Mouse (Mus musculus): ENCODE data around the gene Glyctk.
A peak's percentile ranks its signal among the peaks of the same experiment; 100 is the strongest.
"Not testable (repeated sequence)": the region's sequence is repeated elsewhere in the genome, so short reads cannot be mapped to it uniquely, and the experiment has no call there.

Glyctk gene

GRCm38 (mm10) chr9:106175552-106176200, 17.7 kb upstream of the Glyctk start:
- no peak for DNase-seq

DNA sequence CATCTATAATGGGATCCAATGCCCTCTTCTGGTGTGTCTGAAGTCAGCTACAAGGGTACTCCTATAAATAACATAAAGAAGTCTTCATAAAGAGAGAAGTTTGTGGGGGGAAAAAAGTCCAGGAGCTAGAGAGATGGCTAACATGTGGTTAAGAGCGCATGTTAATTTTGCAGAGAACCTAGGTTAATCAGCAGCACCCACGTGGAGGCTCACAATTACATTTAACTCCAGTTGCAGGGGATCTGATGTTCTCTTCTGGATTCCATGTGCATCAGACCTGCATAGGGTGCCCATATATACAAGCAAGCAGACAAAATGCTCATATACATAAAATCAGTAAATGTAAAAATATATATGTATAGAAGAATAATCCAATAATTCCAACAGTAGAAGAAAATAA, 15.4 kb upstream of the Glyctk start:
- no peak for DNase-seq

DNA sequence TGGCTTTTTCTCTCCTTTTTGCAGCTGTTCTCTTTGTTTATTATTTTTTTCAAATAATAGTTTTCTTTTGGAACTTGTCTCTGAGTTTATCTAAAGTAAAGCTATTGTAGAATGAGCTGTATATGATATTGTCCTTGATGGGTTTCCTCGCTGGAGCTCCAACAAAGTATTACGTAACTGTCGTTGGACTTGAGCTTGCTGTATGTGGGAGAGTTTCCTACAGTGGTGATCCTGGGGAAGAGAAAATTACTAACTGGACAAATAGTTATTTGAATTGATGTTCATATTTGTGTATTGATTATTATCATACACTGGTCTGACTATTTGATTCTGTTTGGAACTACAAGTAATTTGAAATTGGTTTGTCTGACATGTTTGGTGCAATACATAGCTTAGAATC, 14.6 kb upstream of the Glyctk start:
- no peak for DNase-seq

DNA sequence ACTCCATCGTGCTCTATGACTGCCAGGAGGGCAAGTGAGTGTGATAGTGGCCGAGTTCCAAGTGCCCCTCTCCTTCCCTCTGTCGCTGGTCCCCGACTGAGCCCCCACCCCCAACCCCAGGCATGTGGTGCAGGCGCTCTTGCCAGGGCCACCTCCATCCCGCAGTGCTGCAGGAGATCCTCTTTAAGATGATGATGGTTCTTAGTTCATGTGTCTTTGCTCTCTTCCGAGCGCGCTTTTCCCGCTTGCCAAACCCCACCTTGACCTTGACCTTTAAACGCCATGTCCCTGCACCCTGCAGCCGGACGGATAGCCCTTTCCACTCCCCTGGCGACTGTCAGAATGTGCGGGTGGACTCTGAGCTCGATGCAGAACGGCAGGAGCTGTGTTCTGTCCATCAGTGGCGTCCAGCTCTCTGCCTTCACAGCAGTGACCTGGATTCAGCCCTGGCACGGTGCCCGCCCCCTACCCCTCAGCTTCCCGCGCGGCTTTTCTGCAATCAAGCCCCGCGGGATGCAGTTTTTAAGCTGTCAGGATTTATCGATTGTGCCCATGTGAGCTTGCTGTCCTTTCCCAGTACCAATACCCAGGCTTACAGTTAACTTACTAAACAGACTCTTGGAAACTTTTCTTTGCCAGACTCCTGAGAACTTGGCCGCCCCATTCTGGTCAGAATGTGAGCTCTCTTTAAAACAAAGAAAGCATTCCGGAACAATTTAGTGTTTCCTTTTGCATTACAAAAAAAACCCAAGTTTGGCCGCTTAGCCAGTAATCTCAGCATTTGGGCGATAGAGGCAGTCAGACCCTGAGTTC, 13.6 kb upstream of the Glyctk start:
- peak; percentile 82 to 83 for DNase-seq

GRCm38 (mm10) chr9:106170556-106171345, 12.8 kb upstream of the Glyctk start, which contains the start of gene Wdr82:
TSS of gene Wdr82 (plus strand) at chr9:106170928.
- peak; percentile 86 to 89 for DNase-seq

DNA sequence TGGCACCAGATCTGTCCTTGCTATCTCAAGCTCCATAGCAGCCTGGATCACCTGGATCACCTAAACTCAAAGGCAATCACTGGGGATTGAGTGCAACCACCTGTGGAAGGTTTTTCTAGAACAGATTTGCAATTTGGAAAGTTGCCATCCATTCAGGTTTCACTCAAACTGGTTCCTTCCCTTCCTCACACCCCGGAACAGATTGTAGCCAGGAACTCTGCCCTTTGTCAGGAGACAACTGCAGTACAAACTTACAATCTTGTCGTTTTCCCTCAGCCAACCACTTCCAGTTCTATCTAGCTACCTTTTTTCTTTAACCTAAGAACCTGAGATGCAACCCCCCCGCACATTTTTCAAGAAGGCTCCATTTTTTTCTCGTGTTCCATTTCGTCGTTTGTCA, 12.0 kb upstream of the Glyctk start:
- peak in 1 of 2 experiments; percentile 47 for DNase-seq

DNA sequence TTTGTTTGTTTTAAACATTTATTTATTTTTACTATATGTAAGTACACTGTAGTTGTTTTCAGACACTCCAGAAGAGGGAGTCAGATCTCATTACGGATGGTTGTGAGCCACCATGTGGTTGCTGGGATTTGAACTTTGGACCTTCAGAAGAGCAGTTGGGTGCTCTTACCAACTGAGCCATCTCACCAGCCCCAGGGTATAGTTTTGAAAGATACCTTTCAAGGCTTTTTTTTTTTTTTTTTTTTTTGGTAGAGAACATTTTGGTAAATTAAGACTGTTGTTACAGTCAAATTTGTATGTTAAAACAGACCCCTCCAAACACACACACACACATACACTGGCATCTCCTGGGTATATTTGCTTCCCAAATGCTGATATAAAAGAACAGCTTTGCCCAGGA, 11.1 kb upstream of the Glyctk start:
- not testable (repeated sequence) for DNase-seq

DNA sequence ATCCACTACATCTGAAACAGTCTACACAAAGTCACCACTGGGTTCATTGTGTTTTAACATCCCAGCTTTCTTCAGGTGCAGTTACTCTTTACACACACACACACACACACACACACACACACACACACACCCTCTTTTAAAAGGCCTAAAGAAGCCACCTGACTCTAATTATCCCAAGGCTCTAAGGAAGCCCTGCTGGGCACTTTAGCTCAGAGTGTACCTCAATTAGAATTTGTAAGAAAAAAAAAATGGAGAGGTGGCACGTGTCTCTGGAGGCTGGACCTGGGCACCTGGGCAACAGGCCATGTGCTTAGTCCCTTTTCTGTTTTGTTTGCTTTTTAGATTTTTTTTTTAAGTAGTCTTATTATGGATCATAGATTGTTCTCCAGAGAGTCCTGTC, 9.8 kb upstream of the Glyctk start:
- no peak for DNase-seq

GRCm38 (mm10) chr9:106167241-106167640, 9.3 kb upstream of the Glyctk start:
- DNase-seq, result no peak

- DNase-seq, result no peak
Observed at GRCm38 (mm10) chr9:106166709-106167108, 8.8 kb upstream of the Glyctk start.

DNA sequence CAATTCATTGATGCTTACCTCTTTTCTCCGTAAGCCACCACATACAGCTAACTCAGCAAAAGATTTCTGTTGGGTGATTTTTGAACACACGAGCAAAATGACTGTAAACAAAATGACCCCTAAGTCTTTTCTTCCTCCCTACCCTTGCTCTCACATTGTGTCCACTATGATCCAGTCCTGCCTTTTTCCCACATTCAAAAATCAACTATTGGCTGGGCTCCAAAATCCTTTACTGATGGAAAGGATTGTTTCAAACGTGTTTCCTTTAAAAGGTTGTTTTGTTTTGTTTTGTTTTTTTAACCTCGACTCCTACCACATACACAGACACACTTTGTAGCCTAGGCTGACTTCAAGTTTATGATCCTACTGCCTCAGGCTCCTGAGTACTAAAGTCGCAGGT, 2.5 kb upstream of the Glyctk start:
- no peak for DNase-seq

DNA sequence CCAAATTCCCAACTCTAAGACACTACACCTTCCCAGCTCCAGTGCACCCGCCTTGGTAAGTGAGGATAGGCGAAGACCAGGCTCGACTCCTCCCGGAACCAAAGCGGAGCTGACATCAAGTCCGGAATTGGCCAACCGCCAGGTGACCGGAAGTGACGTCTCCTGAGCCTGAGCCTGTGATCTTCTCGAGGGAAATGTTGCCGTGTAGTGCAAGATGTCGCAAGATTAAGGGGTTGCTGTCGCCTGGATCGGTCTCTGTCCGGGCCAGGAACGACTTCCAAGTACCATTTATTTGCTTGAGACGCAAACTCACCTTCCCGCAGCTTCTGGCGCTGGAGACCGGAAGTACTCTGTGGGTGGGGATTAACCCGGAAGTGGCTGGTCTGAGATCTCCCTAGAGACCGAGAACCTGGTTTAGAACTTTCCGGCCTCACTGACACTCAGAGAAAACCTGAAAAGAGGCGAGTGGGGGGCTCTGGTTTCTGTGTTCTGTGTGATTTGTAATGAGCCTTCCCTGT, 1.9 kb upstream of the Glyctk start:
- peak; percentile 93 to 97 for DNase-seq

DNA sequence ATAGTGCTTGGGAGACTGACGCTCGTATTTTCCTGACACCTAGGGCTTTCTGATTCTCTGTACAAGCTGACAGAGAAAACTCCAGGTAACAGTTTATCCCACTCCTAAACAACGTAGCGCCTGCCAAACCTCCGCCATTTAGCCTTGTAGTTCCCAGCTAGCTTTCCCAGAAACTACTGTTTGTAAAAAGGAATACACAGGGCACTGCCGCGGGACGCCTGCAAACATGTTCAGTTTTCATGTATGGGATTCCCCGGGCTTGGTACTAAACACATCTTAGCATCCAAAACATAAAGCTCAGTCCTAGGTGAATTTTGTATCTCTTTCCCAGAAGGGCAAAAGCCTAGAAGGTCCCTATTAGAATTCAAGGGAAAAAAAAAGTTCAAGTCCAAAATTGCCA, 1.3 kb upstream of the Glyctk start:
- DNase-seq, result no peak

DNA sequence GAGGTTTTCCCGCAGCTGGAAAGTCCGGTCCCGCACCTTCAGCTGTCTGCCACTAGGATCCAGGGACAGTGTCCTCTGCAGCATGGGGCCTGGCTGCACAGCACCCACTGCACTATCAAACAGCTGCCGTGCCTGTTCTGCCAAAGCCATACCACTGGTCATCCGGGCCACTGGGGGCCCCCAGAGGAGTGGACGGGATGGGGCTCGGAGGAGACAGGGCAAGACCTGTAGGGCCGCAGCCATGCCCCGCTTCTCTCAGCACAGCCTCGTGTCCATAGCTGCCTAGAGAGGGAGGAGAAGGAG, 364 bp downstream of the Glyctk start:
- no peak for DNase-seq

GRCm38 (mm10) chr9:106156921-106157622, 866 bp downstream of the Glyctk start:
- peak; percentile 55 to 60 for DNase-seq

DNA sequence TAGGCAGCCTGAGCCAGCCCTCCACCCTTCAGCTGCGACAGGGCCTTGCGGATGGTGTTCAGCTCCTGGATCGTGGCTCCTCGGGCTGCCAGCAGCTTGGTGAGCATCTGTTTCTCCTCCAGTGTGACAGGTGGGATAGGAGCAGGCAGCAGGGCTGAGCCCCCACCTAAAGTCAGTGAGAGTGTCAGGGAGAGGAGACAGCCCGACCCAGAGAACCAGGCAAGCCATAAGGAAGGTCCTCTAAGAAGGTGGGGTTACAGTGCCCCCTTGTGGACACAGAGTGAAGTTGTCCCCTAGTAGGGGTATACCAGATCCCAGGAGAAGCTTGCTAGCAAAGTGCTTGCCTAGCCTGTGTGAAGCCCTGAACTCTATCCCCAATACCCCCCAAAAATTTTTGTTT, 1.5 kb downstream of the Glyctk start:
- DNase-seq, result peak; percentile 58 to 69

DNA sequence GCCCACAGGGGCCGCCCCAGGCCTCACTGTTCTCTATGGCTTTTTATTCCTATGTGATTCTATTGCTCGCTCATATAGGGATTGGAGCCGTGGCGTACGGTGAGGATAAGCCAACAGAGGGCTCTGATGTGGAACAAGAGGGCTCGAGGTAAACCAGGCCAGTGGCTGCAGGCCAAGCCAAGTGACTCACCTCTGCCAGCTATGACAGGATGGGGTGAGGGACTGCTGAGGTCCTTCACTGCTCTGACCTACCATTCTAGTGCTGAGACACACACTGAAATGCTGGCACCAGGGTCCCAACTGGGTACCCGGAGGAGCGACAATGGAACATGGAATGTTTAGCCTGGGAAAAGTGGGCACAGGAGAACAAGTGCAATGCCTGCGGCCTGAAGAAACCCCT, 3.8 kb downstream of the Glyctk start:
- DNase-seq, result peak; percentile 49 to 54

GRCm38 (mm10) chr9:106149399-106149754, 8.6 kb downstream of the Glyctk start:
- no peak for DNase-seq

DNA sequence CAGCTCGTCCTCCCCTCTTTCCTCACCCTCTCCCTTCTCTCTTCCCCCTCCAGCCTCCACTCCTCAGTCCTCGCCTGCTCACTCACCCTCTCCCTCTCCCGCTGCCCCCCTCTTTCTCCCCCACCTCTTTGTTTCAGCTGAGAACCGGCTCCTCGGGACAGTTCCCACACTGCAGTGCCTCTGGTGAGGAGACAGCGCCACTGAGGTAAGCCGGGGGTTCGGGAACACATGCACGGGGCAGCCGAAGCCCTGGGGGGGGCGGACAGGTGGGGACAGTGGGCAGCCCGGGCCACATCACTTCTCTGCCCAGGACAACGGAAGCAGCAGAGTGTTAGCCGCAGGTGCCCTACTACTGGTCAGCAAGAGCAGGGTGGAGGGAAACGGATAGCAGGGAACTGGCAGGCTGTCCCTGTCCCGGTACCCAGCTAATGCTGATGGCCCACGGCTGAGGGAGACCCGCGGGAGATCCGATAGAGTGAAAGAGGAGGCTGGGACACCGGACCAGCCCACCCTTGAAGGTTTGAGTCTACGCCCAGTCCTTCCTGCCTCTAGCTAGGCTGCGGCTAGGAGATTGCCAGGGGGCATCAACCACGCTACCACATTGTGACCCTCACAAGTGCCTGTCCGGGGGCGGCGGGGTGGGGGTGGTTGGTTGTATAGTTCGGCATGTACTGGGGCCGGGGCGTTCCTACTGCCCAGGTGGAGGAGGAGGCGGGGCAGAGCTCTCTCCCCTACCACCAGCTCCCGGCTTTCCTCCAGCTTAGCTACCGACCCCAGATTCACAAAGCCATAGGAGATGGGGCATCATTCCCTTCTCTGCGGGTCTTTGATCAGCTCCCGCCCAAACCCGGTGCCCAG, 9.2 kb downstream of the Glyctk start:
- DNase-seq, result no peak

DNA sequence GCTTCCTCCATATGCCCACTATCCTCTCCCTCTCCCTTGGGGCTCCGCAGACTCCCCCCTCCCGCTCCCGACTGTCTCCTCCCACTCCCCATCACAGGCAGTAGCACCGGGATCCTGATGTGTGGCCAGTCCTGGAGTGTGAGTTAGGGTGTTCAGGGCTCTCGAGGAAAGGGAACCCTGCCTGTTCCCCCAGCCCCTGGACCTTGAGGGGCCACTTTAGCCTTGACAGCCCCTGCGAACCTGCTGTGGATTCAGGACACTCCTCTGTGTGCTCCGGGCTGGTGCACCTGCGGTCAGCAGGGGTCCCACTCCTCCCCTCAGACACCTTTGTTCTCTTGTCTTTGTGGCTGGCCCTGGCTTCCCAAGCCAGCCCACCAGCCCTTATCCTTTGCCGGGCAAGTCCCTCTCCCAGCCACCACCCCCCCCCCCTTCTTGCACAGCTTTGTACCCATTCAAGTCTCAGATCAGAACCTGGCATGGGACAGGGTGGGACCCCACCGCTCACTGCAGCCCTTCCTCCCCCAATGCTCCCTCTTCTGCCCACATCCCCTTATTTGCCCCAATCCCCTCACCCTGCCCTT, 10.0 kb downstream of the Glyctk start:
- DNase-seq, result no peak

DNA sequence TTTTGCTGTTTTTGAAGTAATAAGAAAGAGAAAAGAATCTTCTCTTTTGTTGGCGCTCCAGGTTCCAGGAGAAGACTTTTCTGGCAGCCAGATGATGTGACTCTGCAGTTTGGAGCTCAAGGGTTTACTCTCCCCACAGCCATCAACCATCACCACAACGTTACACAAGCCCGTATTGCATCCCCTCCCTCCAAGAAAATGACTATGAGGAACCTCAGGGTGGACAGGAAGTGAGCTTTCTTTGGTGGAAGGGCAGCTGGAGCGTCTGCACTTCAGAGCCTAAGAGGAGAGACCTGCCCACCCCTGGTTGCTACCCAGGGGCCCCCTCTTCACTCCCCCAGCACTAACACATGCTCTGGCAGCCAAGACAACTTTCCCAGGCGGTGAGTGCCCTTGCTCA, 10.7 kb downstream of the Glyctk start:
- DNase-seq, result no peak

DNA sequence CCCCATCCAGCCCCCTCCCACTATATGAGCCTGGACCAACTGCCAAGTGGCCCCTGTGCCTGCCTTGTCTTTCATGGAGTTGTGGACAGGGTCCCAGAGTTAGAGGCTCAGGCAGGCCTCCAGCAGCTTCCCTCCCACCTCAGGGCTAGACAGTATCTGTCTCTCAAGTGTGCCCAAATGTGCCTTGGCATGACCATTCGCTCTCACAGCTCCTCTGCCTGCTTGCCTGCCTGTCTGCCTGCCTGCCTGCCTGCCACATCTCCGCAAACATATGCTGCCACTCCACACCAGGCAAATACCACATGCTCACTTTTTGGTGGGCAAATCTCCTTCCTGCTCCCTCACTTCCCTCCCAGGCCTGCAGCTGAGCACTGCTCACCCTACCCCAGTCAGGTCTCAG, 12.4 kb downstream of the Glyctk start:
- no peak for DNase-seq

All from kidney, adult 8-10 months (tissue).